Mouse (Mus musculus) skeletal muscle tissue, adult 2 months (tissue): ENCODE data around the gene 1700017B05Rik.
"Not testable (repeated sequence)": the region's sequence is repeated elsewhere in the genome, so short reads cannot be mapped to it uniquely, and the experiment has no call there.

Experiments
- DNase-seq: peaks from one replicate; pipeline ENCODE4 v3.0.0-alpha.2; 2012; ENCODE audit warnings: low read depth, low spot score

The 1700017B05Rik gene

GRCm38 (mm10) chr9:57261913-57262794, at the start of gene 1700017B05Rik:
Gene 1700017B05Rik, minus strand, starts transcription at chr9:57262612.
- DNase-seq = no peak

- no peak for DNase-seq
Observed at GRCm38 (mm10) chr9:57310895-57311294, 48.5 kb upstream of the 1700017B05Rik start.

- no peak for DNase-seq
Observed at GRCm38 (mm10) chr9:57309353-57309752, 46.9 kb upstream of the 1700017B05Rik start.

- no peak for DNase-seq
Observed at GRCm38 (mm10) chr9:57307456-57307855, 45.0 kb upstream of the 1700017B05Rik start.

GRCm38 (mm10) chr9:57304716-57305115, 42.3 kb upstream of the 1700017B05Rik start:
- DNase-seq = not testable (repeated sequence)

GRCm38 (mm10) chr9:57304251-57304650, 41.8 kb upstream of the 1700017B05Rik start:
- no peak for DNase-seq

DNA sequence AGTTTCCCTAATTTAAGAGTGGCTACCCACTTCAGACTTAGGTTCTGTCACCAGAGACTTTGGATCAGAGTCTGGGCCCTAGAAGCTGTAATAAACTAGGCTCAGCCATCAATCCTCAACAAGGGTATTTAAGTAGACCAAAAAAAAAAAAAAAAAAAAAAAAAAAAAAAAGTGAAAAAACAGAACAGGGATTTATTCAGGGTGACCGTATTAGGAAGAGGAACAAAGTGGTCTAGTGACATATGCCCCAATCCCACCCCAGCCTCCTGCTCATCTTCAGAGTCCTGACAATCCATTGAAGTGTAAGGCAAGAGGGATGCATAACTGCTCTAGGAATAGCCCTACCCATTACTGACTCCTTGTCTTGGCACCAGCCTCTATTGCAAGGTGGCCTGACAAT, 40.9 kb upstream of the 1700017B05Rik start:
- DNase-seq = no peak

DNA sequence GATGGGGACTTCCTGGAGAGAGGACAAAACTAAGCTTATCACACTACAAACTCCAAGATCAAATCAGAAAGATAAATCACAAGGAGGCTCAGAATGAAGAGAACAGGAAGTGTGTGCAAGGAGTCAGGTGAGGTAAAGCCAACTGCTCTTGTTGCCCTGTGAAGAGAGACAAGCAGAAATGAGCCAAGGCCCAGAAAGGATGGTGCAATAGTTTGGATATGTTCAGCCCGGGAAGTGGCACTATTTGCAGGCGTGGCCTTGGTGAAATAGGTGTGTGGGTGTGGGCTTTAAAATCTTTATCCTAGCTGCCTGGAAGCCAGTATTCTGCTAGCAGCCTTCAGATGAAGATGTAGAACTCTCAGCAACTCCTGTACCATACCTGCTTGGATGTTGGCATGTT, 38.4 kb upstream of the 1700017B05Rik start:
- no peak for DNase-seq

- peak; percentile 41 for DNase-seq
Observed at GRCm38 (mm10) chr9:57299790-57300477, 37.5 kb upstream of the 1700017B05Rik start.

GRCm38 (mm10) chr9:57297938-57298337, 35.5 kb upstream of the 1700017B05Rik start:
- DNase-seq = no peak

DNA sequence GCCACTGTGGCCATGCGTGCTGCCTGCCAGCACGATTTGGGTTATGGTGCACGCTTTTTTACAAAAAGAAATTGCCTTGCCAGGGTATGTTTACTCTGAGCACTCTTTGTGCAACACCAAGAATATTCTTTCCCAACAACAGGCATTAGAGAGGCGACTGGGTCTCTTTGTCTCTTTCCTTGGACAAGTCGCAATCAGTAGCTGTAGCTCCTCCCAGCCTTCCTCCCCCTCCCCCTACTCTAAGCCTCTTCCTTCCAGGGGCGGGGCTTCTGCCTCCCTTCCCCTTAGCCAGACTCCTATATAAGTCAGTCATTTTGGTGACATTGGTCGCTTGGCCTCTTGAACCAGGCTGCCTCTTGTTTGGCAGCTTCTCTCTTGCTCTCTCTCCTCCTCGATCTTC, 33.9 kb upstream of the 1700017B05Rik start:
- DNase-seq = no peak

- no peak for DNase-seq
Observed at GRCm38 (mm10) chr9:57295666-57296065, 33.3 kb upstream of the 1700017B05Rik start.

DNA sequence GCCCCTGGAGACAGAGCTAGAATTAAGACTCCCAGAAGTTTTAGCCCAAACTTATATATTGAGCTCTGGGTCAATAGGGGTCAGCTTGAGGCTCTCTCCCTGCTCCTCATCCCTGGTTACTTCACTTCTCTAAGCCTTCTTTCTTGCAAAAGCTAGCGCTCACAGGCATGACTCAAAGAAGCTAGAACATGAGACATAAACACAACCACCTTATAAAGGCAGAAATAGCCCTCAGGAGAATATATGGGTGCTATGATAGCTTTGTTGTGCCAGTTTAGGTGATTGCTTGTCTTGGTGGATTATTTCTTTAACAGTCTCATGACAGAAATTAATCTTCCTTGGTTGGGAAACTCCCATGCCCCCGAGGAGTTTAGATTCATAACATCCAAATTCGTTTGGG, 32.5 kb upstream of the 1700017B05Rik start:
- no peak for DNase-seq

- no peak for DNase-seq
Observed at GRCm38 (mm10) chr9:57287183-57287582, 24.8 kb upstream of the 1700017B05Rik start.

DNA sequence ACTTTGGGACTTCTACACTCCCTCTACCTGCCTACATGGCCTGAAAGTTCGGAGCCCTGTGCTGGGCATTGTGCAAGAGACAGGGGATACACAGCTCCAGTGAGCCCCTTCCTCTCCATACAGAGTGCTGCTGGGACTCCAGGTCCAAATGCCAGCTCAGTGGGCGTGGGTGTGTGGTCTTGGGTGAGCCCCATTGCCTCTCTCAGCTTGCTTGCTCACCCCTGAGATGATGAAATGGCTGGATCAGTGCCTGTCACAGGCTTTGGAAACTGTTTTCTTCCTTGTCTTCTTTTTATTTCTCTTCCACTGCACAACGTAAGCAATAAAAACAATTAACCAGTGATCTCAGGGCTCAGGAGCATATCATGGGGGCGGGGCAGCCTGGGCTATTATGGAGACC, 20.9 kb upstream of the 1700017B05Rik start:
- no peak for DNase-seq

DNA sequence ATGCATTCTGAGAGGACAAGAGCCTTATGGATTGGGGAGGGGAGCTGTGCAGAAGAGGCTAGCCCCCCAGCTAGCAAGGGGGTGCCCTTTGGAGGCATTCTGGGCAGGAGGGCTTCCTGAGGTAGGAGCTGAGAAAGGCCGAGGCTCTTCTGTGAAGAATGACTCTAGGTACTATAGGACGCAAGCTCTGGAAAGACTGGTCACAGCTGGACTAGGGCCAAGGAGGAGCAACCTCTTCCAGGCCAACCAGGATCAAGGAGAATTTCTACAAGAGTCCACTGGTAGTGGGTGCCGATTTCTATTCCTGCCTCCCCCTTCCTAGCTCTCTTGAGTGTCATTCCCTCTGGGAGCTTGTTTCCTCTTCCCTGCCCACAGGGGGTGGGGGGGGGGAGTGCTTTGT, 20.3 kb upstream of the 1700017B05Rik start:
- no peak for DNase-seq

DNA sequence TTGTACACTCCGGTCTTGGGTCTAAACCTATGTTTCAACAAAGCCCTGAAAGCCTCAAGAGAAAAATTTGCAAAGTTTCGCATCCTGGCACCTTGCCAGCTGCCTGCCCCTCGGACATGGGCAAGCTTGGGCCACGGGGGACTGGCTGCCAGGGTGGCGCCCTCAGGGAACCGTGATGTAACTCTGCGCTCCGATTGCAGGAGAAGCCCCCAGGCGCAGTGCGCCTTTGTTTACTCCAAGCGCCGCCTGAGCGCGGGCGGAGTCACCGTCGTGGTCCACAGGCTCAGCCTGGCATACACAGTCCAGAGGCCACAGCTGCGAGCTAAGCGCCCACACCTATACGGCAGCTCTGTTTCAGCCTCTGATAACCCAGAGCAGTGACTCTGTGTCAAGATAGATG, 19.1 kb upstream of the 1700017B05Rik start:
- DNase-seq = no peak

DNA sequence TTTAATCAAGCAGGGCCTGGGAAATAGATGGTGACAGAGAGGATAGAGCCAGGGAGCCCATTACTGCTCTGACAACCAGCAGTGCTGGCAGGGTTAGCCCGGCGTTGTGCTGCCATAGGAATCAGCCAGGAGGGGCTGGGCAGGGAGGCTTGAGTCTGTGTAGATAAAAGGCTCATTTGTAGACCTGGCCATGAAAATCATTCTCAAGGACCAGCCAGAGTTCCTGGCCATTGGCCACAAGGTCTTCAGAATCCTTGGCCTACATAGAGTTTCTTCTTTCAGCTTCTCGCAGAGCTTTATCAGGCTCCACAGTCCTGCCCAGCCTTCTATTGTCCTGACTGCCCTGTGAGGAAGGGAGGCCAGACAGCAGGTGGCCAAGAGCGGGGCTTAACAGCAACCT, 17.0 kb upstream of the 1700017B05Rik start:
- no peak for DNase-seq

DNA sequence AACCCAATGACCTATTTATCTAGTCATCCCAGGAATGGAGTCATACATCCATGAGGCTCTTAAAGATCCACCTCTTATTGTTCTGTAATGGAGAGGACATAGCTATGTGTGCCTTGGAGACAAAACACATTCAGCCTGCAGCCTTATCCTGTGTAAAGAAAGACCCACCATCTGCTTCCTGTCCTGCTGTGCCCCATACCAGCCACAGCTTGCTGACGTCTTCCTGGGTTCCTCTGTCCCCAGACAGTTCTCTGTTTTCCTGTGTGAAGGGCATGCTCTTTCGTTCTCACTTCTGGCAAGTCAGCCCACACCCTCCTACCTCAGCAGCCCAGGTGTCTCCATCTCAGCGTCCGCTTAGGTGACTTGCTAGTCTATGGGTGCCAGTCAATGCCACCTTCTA, 15.9 kb upstream of the 1700017B05Rik start:
- DNase-seq = no peak

- peak; percentile 79 for DNase-seq
Observed at GRCm38 (mm10) chr9:57276311-57276710, 13.9 kb upstream of the 1700017B05Rik start.

GRCm38 (mm10) chr9:57273805-57274494, 11.5 kb upstream of the 1700017B05Rik start:
- DNase-seq = no peak
